Mouse (Mus musculus): ENCODE data around the gene Cep89. TPM values are rescaled to one million over a fixed set of nuclear protein-coding genes. Genes with fewer than 3 reads are reported as not detected.

Gene Cep89
- total RNA-seq, 4 experiments from 2014 or later = 18.7 to 30.1 (median 22.7) TPM

DNA sequence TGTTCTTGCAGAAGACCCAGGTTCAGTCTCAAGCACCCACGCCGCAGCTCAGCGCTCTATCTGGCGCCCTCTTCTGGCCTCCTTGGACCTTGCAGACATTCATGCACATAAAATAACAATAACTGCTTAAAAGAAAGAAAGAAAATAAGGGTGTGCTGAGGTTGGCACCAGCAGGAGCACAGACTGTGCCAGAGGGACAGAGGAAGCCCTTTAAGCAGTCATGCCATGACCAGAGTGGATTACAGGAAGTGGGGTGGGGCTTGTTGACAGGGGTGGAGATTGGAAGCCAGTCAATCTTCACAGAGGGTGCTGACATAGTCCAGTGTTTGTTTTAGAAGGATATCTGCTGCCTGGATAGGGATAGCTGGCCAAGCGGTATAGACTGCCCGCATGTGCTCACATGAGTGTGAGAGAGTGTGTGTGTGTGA lies 10.3 kb upstream of the Cep89 start:
- DNase-seq = no peak

DNA sequence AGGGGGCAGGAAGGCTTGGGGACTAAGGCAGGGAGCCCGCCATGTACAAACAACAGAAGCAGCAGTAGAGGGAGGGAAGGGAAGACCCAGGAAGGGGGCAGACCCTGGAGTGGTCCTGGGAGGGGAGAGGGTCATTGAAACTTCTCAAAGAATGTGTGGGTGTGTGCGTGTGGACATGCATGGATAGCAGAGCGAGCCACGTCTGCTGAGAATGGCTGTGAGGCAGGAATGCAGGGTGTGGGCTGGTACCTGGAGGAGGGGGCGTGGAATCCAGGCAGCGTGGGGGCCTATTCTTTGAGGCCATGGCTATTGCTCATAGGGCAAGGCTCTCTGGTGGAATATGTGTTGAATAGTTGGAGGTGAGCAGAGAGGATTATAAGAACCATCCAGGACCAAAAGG lies 8.1 kb upstream of the Cep89 start:
- no peak for DNase-seq

DNA sequence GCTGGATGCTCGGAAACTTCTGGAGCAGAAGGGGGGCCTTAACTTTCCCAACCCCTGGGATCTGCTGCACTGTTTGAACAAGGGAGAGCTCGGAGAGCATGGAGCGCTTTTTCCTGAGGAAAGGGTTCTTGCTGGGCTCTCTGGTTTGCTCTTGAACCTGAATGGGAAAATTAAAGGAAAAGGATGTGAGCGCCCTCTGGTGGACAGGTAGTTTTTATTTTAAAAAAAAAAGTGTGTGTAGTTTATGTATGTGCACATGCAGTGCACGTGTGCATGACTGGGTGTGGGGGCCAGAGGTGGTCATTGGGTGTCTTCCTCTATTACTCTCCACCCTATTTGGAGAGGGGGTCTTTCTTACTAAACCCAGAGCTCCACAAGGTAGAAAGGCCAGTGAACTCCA lies 3.9 kb upstream of the Cep89 start:
- no peak for DNase-seq

- no peak for DNase-seq
Observed at GRCm38 (mm10) chr7:35395734-35396456, 940 bp upstream of the Cep89 start.

DNA sequence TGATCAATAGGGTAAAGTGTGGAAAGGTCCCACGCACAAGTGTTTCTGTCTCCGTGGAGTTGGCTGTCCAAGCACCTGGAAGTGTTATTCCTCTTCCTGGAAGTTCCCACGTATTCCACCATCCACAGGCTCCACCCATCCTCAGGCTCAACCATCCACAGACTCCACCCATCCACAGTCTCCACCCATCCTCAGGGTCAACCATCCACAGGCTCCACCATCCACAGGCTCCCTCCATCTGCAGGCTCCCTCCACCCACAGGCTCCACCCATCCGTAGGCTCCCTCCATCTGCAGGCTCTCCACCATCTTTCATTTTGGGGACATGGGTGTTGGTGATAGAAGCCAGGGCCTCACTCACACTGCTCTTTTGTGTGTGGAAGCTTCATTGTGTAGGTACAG lies 4.3 kb downstream of the Cep89 start:
- no peak for DNase-seq

DNA sequence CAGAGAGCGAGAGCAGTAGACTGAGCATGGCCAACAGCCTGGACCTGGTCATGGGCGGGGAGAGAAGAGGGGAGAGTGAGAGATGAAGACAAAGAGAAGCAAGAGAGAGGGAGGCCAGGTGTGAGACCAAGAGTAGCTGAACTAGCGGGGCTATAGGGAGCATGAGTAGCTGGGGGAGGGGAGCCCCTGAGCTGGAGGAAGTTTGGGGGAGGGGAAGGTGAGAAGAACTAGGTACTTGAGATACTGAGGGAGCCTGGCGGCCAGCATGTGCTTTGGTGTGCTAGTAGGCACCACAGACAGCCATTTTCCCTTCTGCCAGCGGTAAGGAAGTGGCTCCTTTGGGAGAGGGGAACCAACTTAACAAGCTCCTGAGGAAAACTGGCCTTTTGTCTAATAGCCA lies 18.4 kb downstream of the Cep89 start:
- no peak for DNase-seq

DNA sequence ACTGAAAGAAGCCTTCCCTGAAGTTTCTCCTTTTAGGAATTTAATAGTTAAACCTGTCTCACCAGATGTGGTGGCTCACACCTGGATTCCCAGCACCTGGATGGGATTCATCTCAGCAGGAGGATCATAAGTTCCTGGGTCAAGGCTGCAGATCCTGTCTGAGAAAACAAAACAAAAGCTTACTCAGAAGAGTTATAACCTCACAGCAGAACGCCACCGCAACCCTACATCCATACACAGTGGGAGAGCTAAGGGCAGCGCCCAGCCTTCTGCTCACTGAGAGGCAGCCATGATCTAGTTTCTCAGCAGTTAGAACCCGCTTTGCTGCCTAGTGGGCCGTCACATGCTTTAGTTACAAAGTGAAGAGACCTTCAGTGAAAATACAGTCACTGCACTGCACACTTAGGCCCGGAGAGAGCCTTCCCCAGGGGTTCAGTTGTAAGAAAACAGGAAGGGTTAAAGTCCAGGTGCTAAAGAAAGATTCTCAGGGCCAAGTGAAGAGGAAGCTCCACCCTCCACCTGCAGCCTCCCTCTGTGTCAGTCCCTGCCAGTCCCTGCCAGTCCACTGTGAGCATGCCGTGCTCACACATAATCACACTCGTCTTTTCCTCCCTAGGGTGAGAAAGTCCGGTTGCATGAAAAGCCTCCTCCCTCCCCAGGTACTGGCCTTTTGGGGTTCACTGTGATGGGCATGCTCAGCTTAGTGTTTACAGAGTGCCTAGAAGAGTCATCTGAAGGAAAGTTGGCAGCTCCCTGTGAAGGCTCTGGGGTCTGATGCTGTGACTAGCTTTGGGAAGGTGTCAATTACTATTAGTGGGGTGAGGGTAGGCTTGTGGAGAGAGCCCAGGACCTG lies 19.2 kb downstream of the Cep89 start:
- DNase-seq = peak; percentile 23

GRCm38 (mm10) chr7:35416654-35416948 lies 19.8 kb downstream of the Cep89 start:
- DNase-seq = no peak

- no peak for DNase-seq
Observed at GRCm38 (mm10) chr7:35423071-35423470, 26.2 kb downstream of the Cep89 start.

DNA sequence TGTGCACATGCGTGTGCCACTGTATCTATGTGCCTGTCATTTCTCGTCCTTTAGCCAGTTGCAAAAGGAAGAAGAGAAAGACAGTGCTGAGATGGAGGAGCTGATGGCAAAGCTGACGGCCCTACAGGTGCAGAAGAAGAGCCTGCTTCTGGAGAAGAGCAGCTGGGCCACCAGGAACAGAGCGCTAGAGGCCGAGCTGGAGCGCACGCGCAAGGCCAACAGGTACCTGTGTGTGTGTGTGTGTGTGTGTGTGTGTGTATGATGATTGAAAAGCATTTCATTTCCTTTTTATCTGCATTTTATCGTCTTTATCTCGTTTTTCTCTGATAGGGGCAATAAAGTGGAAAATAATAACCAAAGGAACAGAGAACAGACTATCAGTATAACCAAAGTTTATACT lies 31.3 kb downstream of the Cep89 start:
- no peak for DNase-seq

DNA sequence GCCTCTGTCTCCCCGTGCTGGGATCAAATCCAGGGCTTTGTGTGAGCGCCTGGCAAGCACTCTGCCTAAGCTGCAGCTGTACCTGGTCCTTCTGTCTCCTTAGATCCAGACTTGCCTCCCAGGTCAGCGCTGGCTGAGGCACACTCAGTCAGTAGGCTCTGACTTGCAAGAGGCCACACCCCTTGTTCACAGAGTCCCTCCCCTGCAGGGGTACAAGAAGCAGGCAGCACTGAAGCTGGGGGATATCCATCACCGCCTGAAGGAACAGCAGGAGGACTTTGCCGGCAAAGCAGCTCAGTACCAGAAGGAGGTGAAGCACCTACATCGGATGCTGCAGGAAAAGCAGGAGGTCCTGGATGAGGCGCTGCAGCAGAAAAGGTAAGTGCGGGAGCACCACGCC lies 38.4 kb downstream of the Cep89 start:
- no peak for DNase-seq

- no peak for DNase-seq
Observed at GRCm38 (mm10) chr7:35447501-35447900, 50.7 kb downstream of the Cep89 start.

DNA sequence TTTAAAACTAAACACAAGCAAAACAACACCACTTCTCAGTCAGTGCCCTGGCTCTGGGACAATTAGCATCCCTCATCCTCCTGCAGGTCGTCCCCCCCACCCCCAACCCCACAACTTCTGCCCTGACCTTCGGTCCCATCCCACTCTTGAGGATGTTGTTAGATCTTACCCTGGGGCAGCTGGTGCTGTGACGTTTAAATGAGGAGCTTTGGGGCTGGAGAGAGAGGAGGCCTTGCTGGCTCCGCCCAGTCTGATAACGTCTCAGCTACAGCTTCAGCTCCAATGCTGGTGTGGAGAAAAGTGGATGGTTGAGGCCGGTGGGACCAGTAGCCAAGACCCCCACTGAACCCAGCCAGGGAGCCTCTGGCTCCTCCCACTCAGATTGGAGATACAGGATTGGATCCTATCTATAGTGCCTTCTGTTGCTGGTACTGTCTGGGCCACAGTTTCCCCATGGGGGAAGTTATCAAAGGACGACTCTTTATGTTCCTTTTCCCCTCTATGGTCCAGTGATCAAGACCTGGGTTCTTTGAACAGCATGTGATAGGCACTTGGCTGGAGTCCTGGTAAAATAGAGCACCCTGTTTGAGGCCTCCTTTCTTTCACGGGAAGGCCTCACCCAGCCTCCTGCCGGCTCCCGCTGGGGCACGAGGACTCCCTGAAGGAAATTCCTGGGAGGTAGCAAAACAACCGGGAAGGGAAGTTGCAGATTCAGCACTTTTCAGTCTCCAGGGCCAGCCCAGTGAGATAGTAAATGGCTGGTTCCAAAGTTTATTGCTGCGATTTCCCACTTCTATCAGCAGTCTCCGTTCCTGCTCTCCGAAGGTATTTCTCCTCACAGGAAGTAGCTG lies 51.4 kb downstream of the Cep89 start, which contains the start of gene Slc7a9:
TSS of gene Slc7a9 (plus strand) at position 801 of the 851 bp plus-strand sequence.
- DNase-seq = no peak

DNA sequence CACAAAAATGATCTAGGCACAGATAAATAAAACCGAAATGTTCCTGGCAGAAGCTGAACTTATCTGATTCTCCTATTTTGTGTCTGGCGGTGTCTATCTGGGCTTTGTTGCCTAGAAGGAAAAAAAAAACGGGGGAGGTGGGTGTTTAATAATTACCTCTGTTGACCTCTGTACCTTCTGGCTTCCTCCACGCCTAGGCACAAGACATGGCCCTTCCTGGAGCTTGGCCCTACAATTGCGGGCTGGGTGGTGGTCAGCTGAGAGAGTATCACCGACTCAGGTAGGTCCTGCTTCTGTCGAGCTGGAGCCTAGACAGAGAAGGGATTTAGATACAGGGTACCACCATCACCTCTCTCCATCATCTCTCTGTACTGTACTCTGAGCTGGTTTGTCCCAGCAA lies 52.0 kb downstream of the Cep89 start:
- DNase-seq = no peak

- DNase-seq = no peak
Observed at GRCm38 (mm10) chr7:35456091-35456814, 59.4 kb downstream of the Cep89 start.

DNA sequence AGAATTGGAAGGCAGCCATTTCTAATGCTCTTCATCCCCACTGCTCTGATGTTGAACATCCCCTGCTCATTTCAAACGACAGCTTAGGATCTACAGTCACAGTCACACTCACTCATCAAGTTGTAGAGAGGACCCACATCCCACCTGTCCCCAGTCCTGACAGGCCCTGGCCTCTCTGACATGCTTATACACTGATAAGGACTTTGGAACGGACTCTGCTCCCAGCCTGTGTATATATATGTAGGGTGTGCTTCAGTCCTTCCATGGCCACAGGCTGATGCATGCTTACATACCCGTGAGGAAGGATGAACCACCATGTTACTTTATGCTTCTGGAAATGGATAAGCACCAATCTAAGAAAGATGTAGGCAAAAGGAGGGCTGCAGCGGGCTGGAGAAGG lies 64.1 kb downstream of the Cep89 start:
- DNase-seq = no peak

DNA sequence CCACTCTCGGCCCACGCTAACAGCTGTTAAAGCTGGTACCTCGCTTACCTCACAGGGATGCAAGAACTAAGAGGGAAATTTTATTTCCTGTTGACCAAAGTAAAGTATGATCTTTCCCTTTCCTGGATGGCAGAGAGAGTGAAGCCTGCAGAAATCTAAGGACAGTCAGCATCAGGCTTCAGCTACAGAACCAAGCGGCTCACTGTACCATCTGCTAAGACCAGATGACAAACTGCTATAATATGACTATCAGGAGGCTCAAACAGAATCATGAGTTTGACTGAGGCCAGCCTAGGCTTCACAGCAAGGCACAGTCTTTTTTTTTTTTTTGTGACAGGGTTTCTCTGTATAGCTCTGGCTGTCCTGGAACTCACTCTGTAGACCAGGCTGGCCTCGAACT lies 68.2 kb downstream of the Cep89 start:
- no peak for DNase-seq

DNA sequence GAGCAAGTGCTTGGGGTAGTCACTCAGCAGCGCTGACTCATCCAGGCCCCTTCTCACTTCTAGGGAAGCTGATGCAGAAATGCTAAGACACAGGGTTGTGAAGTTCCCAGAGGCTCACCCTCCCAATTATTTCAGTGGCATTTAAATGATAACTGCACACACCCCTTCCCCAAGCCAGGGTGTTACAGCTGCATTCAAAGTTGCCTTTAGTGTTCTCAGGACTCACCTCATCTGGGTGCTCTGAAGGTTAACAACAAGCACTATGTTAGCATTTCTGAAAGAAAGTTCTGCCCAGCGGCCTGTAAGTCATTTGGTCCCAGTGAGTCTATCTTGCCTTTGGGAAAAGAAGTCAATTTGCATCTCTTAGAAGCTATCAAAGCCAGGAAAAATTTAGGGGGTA lies 71.0 kb downstream of the Cep89 start:
- no peak for DNase-seq

DNA sequence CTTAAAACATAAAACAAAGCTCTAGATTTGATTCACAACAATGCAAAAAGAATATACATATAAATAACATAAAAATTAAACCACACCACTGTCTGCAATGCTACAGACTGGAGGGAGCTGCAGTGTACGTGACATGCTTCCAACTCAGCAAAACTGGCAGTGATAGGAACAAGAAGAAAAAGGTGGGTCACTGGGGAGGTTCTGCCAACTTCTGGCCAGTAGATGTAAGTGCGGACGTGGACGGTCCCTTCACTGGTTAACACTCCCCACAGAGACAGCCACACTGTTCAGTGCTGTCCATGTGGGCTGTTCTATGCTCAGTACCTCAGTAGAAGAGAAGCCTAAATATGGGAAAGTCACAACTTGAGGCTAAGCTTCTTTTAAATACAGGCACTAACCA lies 74.0 kb downstream of the Cep89 start:
- no peak for DNase-seq

- no peak for DNase-seq
Observed at GRCm38 (mm10) chr7:35476457-35476856, 79.6 kb downstream of the Cep89 start.

- no peak for DNase-seq
Observed at GRCm38 (mm10) chr7:35485126-35485525, 88.3 kb downstream of the Cep89 start.

- DNase-seq = no peak
Observed at GRCm38 (mm10) chr7:35486553-35486952, 89.7 kb downstream of the Cep89 start.
